In genomic region chr2:166714427-166714699, GRCm38 (mm10) we compare ENCODE assay signal across 7 mouse cellular contexts. TPM values are rescaled to one million over a fixed set of nuclear protein-coding genes. Genes with fewer than 3 reads are reported as not detected.
DNase-seq lines count a peak whose midpoint lies in the region; ATAC-seq and TF ChIP-seq lines count a peak whose summit lies in the region.

No protein-coding gene starts in this region.

- H3K4me3 ChIP-seq in lung, embryonic 15.5 days = peak overlapping the region; percentile 60
- H3K4me3 ChIP-seq in forebrain, embryonic 11.5 days (ENCODE audit: low read depth, low read length) = peak overlapping the region; percentile 73
- peak overlapping the region; percentile 79 for H3K4me3 ChIP-seq in limb, embryonic 10.5 days
- peak overlapping the region; percentile 68 for H3K4me3 ChIP-seq in olfactory bulb, adult 2 months (ENCODE audit: insufficient read depth, low read depth, low read length)

- H3K36me3 ChIP-seq in lung, embryonic 15.5 days = no peaks in the 10 kb centered on the region
- H3K36me3 ChIP-seq in forebrain, embryonic 11.5 days (ENCODE audit: control insufficient read depth, insufficient read depth, low read length) = no peaks in the 10 kb centered on the region
- H3K36me3 ChIP-seq in limb, embryonic 10.5 days = 0 out of 2 replicates have a peak, but pooled peaks cover 2% of the 10 kb centered on the region

- DNase-seq in lung, postnatal 36 days = no peak
- no peak for DNase-seq in forebrain, embryonic 11.5 days (ENCODE audit: low spot score)
- DNase-seq in limb, embryonic 10.5 days (ENCODE audit: low spot score) = no peak
- no peak for DNase-seq in left cerebral cortex, adult 11 months (ENCODE audit: low spot score)
- no peak for DNase-seq in adrenal gland, adult (ENCODE audit: inconsistent age in 2 of 2, low spot score in 1 of 2)

- peak overlapping the region; percentile 39 for H3K9ac ChIP-seq in lung, embryonic 15.5 days
- peak overlapping the region; percentile 68 for H3K9ac ChIP-seq in forebrain, embryonic 11.5 days (ENCODE audit: low read length)

- WGBS in lung, embryonic 15.5 days = 11% methylated on average over 11 of the region's 11 CpGs
- 17% methylated on average over 11 of the region's 11 CpGs for WGBS in forebrain, embryonic 11.5 days
- WGBS in limb, embryonic 10.5 days = 12% methylated on average over 11 of the region's 11 CpGs
- 17% methylated on average over 11 of the region's 11 CpGs for WGBS in olfactory bulb, adult 2 months

- TF ChIP-seq POLR2A in olfactory bulb, adult 2 months (IDR thresholded peaks at IDR 0.05; ENCODE audit: insufficient read depth, low read depth, low read length) = no peak

- peak overlapping the region; percentile 97 for H3K4me2 ChIP-seq in lung, embryonic 15.5 days
- H3K4me2 ChIP-seq in forebrain, embryonic 11.5 days (ENCODE audit: low read depth, low read length, severe bottlenecking) = peak overlapping the region; percentile 78

- TF ChIP-seq CTCF in olfactory bulb, adult 2 months (IDR thresholded peaks at IDR 0.05; ENCODE audit: insufficient read depth, low read depth, low read length) = no peak

- H3K27ac ChIP-seq in lung, embryonic 15.5 days = no peak overlapping the region
- H3K27ac ChIP-seq in forebrain, embryonic 11.5 days (ENCODE audit: low read depth, low read length) = no peak overlapping the region
- peak overlapping the region; percentile 88 for H3K27ac ChIP-seq in limb, embryonic 10.5 days
- H3K27ac ChIP-seq in olfactory bulb, adult 2 months (ENCODE audit: insufficient read depth, low read depth, low read length) = no peak overlapping the region; the same call in 1 of the 2 replicates

- ATAC-seq in lung, embryonic 15.5 days (ENCODE audit: borderline replicate concordance, extremely low read depth, low FRiP score, low TSS enrichment) = no peak
- no peak for ATAC-seq in forebrain, embryonic 11.5 days (replicated peaks; ENCODE audit: low FRiP score)

- H3K9me3 ChIP-seq in lung, embryonic 15.5 days = no peaks in the 10 kb centered on the region
- no peaks in the 10 kb centered on the region for H3K9me3 ChIP-seq in forebrain, embryonic 11.5 days (ENCODE audit: control insufficient read depth, low read length)
- no peaks in the 10 kb centered on the region for H3K9me3 ChIP-seq in limb, embryonic 10.5 days (replicated peaks)

- peaks cover 11% of the 10 kb centered on the region for H3K4me1 ChIP-seq in lung, embryonic 15.5 days
- H3K4me1 ChIP-seq in forebrain, embryonic 11.5 days (replicated peaks; ENCODE audit: control insufficient read depth, insufficient read depth, low read length) = peaks cover 13% of the 10 kb centered on the region; the same call in 1 of the 2 replicates
- peaks cover 46% of the 10 kb centered on the region for H3K4me1 ChIP-seq in limb, embryonic 10.5 days
- peaks cover 24% of the 10 kb centered on the region for H3K4me1 ChIP-seq in olfactory bulb, adult 2 months (ENCODE audit: control insufficient read depth, insufficient read depth, low read length)

- 0 out of 2 replicates have a peak, but pooled peaks cover 5% of the 10 kb centered on the region for H3K27me3 ChIP-seq in lung, embryonic 15.5 days
- H3K27me3 ChIP-seq in forebrain, embryonic 11.5 days (ENCODE audit: control insufficient read depth, insufficient read depth, low read length) = no peaks in the 10 kb centered on the region
- H3K27me3 ChIP-seq in limb, embryonic 10.5 days (ENCODE audit: low read depth, poor library complexity, severe bottlenecking) = no peaks in the 10 kb centered on the region; the same call in 1 of the 2 replicates

RNA-seq across cellular contexts. Expression of gene Prex1, which starts 0.7 kb away (rescaled TPM):
- polyA plus RNA-seq in lung, embryonic 15.5 days (2015; fragmentation: Nextera tagmentation; extraction: Ambion mirVana) = 10.2 and 10.6 TPM in 2 replicates
- 22.3 and 29.7 TPM in 2 replicates for polyA plus RNA-seq in forebrain, embryonic 11.5 days (2014; fragmentation: Nextera tagmentation; extraction: Ambion mirVana)
- polyA plus RNA-seq in limb, embryonic 10.5 days (2016; fragmentation: Nextera tagmentation; extraction: Ambion mirVana) = 24.6 and 26.2 TPM in 2 replicates
- not detected in 2 replicates for polyA plus RNA-seq in olfactory bulb, adult 2 months (2012; ENCODE audit: insufficient read depth, insufficient read length, low replicate concordance, missing spikeins)
